In genomic region chr5:119836618-119837305, GRCm38 (mm10) we compare ENCODE assay signal across 14 mouse cellular contexts. TPM values are rescaled to one million over a fixed set of nuclear protein-coding genes. Genes with fewer than 3 reads are reported as not detected.
DNase-seq lines count a peak whose midpoint lies in the region; ATAC-seq lines count a peak whose summit lies in the region.
"Had no signal": no experiment of that assay in that cellular context is flagged by ENCODE, and none has a peak within 500 bp of the region (broad histone marks: within the 10 kb centered on the region; RNA-seq: fewer than 3 reads in every experiment).

No protein-coding gene starts in this region.

- H3K27ac ChIP-seq in forebrain, embryonic 10.5 days: no peak overlapping the region
- H3K27ac ChIP-seq in forebrain, embryonic 12.5 days: no peak overlapping the region
- H3K27ac ChIP-seq in neural tube, embryonic 15.5 days (replicated peaks): no peak overlapping the region
- H3K27ac ChIP-seq in heart, embryonic 13.5 days (replicated peaks): peak overlapping the region; percentile 98
- H3K27ac ChIP-seq in neural tube, embryonic 11.5 days (ENCODE audit: low read depth, low read length): no peak overlapping the region
- H3K27ac ChIP-seq in forebrain, embryonic 14.5 days (ENCODE audit: low read depth, low read length): no peak overlapping the region
- H3K27ac ChIP-seq: forebrain, embryonic 15.5 days; midbrain, embryonic 12.5 days had no signal

- peaks cover 100% of the 10 kb centered on the region for H3K27me3 ChIP-seq in forebrain, embryonic 10.5 days (ENCODE audit: poor library complexity, severe bottlenecking)
- H3K27me3 ChIP-seq in forebrain, embryonic 12.5 days: peaks cover 99% of the 10 kb centered on the region
- H3K27me3 ChIP-seq in neural tube, embryonic 15.5 days (replicated peaks): peaks cover 95% of the 10 kb centered on the region
- peaks cover 56% of the 10 kb centered on the region for H3K27me3 ChIP-seq in heart, embryonic 13.5 days (replicated peaks)
- H3K27me3 ChIP-seq in neural tube, embryonic 11.5 days (ENCODE audit: control insufficient read depth, insufficient read depth, low read length): peaks cover 99% of the 10 kb centered on the region
- H3K27me3 ChIP-seq in forebrain, embryonic 14.5 days (replicated peaks; ENCODE audit: control insufficient read depth, insufficient read depth, low read length): peaks cover 99% of the 10 kb centered on the region

- H3K9ac ChIP-seq in forebrain, embryonic 12.5 days: no peak overlapping the region
- no peak overlapping the region for H3K9ac ChIP-seq in neural tube, embryonic 15.5 days (replicated peaks)
- H3K9ac ChIP-seq in heart, embryonic 13.5 days: peak overlapping the region; percentile 97
- no peak overlapping the region for H3K9ac ChIP-seq in neural tube, embryonic 11.5 days (ENCODE audit: low read length)
- H3K9ac ChIP-seq in forebrain, embryonic 14.5 days (ENCODE audit: low read length): no peak overlapping the region
- H3K9ac ChIP-seq: forebrain, embryonic 15.5 days; midbrain, embryonic 12.5 days had no signal

- H3K4me2 ChIP-seq in forebrain, embryonic 12.5 days: no peak overlapping the region
- no peak overlapping the region for H3K4me2 ChIP-seq in neural tube, embryonic 15.5 days
- H3K4me2 ChIP-seq in heart, embryonic 13.5 days: peak overlapping the region; percentile 81
- H3K4me2 ChIP-seq in neural tube, embryonic 11.5 days (ENCODE audit: low read depth): no peak overlapping the region
- H3K4me2 ChIP-seq in forebrain, embryonic 14.5 days (ENCODE audit: low read length): no peak overlapping the region
- H3K4me2 ChIP-seq: forebrain, embryonic 15.5 days; midbrain, embryonic 12.5 days had no signal

- H3K4me1 ChIP-seq in forebrain, embryonic 10.5 days: peaks cover 10% of the 10 kb centered on the region
- peaks cover 4% of the 10 kb centered on the region; the same call in 1 of the 2 replicates for H3K4me1 ChIP-seq in forebrain, embryonic 12.5 days
- 0 out of 2 replicates have a peak, but pooled peaks cover 2% of the 10 kb centered on the region for H3K4me1 ChIP-seq in neural tube, embryonic 15.5 days
- peaks cover 49% of the 10 kb centered on the region for H3K4me1 ChIP-seq in heart, embryonic 13.5 days
- no peaks in the 10 kb centered on the region for H3K4me1 ChIP-seq in neural tube, embryonic 11.5 days (ENCODE audit: control insufficient read depth, insufficient read depth, low read length)
- H3K4me1 ChIP-seq in forebrain, embryonic 14.5 days (ENCODE audit: control insufficient read depth, insufficient read depth, low read length): no peaks in the 10 kb centered on the region

- ATAC-seq in forebrain, embryonic 12.5 days (ENCODE audit: low FRiP score): no peak
- no peak for ATAC-seq in neural tube, embryonic 15.5 days (ENCODE audit: low FRiP score)
- no peak for ATAC-seq in heart, embryonic 13.5 days (ENCODE audit: extremely low read depth, insufficient number of reproducible peaks, low FRiP score, low TSS enrichment)
- ATAC-seq in neural tube, embryonic 11.5 days (ENCODE audit: insufficient read depth, low FRiP score, low TSS enrichment): no peak
- ATAC-seq in forebrain, embryonic 14.5 days: no peak
- ATAC-seq: forebrain, embryonic 15.5 days; hindbrain, embryonic 16.5 days had no signal

- no peaks in the 10 kb centered on the region for H3K9me3 ChIP-seq in forebrain, embryonic 10.5 days
- H3K9me3 ChIP-seq in forebrain, embryonic 12.5 days: no peaks in the 10 kb centered on the region
- H3K9me3 ChIP-seq in neural tube, embryonic 15.5 days (replicated peaks): no peaks in the 10 kb centered on the region
- H3K9me3 ChIP-seq in heart, embryonic 13.5 days: no peaks in the 10 kb centered on the region
- no peaks in the 10 kb centered on the region for H3K9me3 ChIP-seq in neural tube, embryonic 11.5 days (ENCODE audit: control insufficient read depth, low read length)
- H3K9me3 ChIP-seq in forebrain, embryonic 14.5 days (replicated peaks; ENCODE audit: control insufficient read depth, low read length): no peaks in the 10 kb centered on the region
- H3K9me3 ChIP-seq: forebrain, embryonic 15.5 days; midbrain, embryonic 12.5 days had no signal

- under 1% methylated on average over 28 of the region's 28 CpGs for WGBS in forebrain, embryonic 10.5 days
- WGBS in forebrain, embryonic 12.5 days: under 1% methylated on average over 28 of the region's 28 CpGs
- under 1% methylated on average over 28 of the region's 28 CpGs for WGBS in neural tube, embryonic 15.5 days
- WGBS in heart, embryonic 13.5 days: 1% methylated on average over 28 of the region's 28 CpGs
- WGBS in neural tube, embryonic 11.5 days: under 1% methylated on average over 28 of the region's 28 CpGs
- under 1% methylated on average over 28 of the region's 28 CpGs for WGBS in forebrain, embryonic 14.5 days

- DNase-seq in forebrain, embryonic 10.5 days (ENCODE audit: extremely low spot score, low spot score): peak; percentile 44
- DNase-seq in neural tube, embryonic 10.5 days (ENCODE audit: extremely low spot score, low spot score): peak; percentile 72
- DNase-seq in neural tube, embryonic 11.5 days (ENCODE audit: low spot score): peak; percentile 38
- no peak for DNase-seq in forebrain, embryonic 14.5 days (ENCODE audit: low spot score)
- DNase-seq in T-cell, adult 2 months (ENCODE audit: low spot score): no peak
- DNase-seq: adrenal gland, postnatal 10 days; cerebellum, adult 11-12 months; kidney, postnatal 36 days had no signal

- H3K4me3 ChIP-seq in forebrain, embryonic 10.5 days: no peak overlapping the region
- no peak overlapping the region for H3K4me3 ChIP-seq in forebrain, embryonic 12.5 days (replicated peaks)
- no peak overlapping the region for H3K4me3 ChIP-seq in neural tube, embryonic 15.5 days (replicated peaks)
- H3K4me3 ChIP-seq in heart, embryonic 13.5 days: peak overlapping the region; percentile 79
- no peak overlapping the region for H3K4me3 ChIP-seq in neural tube, embryonic 11.5 days (ENCODE audit: low read depth, low read length)
- no peak overlapping the region for H3K4me3 ChIP-seq in forebrain, embryonic 14.5 days (ENCODE audit: low read depth, low read length)
- H3K4me3 ChIP-seq: forebrain, embryonic 15.5 days; midbrain, embryonic 12.5 days had no signal

- H3K36me3 ChIP-seq in forebrain, embryonic 10.5 days (replicated peaks): no peaks in the 10 kb centered on the region
- H3K36me3 ChIP-seq in forebrain, embryonic 12.5 days (replicated peaks): no peaks in the 10 kb centered on the region
- H3K36me3 ChIP-seq in neural tube, embryonic 15.5 days: no peaks in the 10 kb centered on the region
- H3K36me3 ChIP-seq in heart, embryonic 13.5 days: peaks cover 9% of the 10 kb centered on the region
- no peaks in the 10 kb centered on the region for H3K36me3 ChIP-seq in neural tube, embryonic 11.5 days (ENCODE audit: control insufficient read depth, insufficient read depth, low read length)
- H3K36me3 ChIP-seq in forebrain, embryonic 14.5 days (ENCODE audit: control insufficient read depth, insufficient read depth, low read length): no peaks in the 10 kb centered on the region
- H3K36me3 ChIP-seq: forebrain, embryonic 15.5 days; midbrain, embryonic 12.5 days had no signal

RNA-seq across cellular contexts. Expression of gene Tbx5, which starts 4.3 kb away (rescaled TPM):
- 0.04 and 0.41 TPM in 2 replicates for polyA plus RNA-seq in forebrain, embryonic 10.5 days (2016; fragmentation: Nextera tagmentation; extraction: Ambion mirVana)
- polyA plus RNA-seq in forebrain, embryonic 12.5 days (2016; fragmentation: Nextera tagmentation; extraction: Ambion mirVana): 0.08 and 0.11 TPM in 2 replicates
- polyA plus RNA-seq in neural tube, embryonic 15.5 days (2015; fragmentation: Nextera tagmentation; extraction: Ambion mirVana): 0.10 and 0.19 TPM in 2 replicates
- 31.3 and 38.4 TPM in 2 replicates for polyA plus RNA-seq in heart, embryonic 13.5 days (2015; fragmentation: Nextera tagmentation; extraction: Ambion mirVana)
- 0.15 and 0.45 TPM in 2 replicates for polyA plus RNA-seq in neural tube, embryonic 11.5 days (2014; fragmentation: Nextera tagmentation; extraction: Ambion mirVana)
- polyA plus RNA-seq in forebrain, embryonic 14.5 days (2014; fragmentation: Nextera tagmentation; extraction: Ambion mirVana): 0.04 TPM in 1 of 2 replicates, not detected in the other
- polyA plus RNA-seq: forebrain, embryonic 15.5 days had no signal

Comparison
In these comparisons a context has a peak if more than half of its experiments do, and no peak if none do; other contexts are left out.
1. DNase-seq: peak in forebrain, embryonic 10.5 days (single experiment), neural tube, embryonic 10.5 days (single experiment) and neural tube, embryonic 11.5 days (single experiment); none in forebrain, embryonic 14.5 days (single experiment) and T-cell, adult 2 months (single experiment).
2. RNA of gene Tbx5, which starts 4.3 kb away (polyA plus RNA-seq): 31.3 to 38.4 TPM in heart, embryonic 13.5 days; 0.15 to 0.45 TPM in neural tube, embryonic 11.5 days, 0.08 to 0.11 TPM in forebrain, embryonic 12.5 days, 0.10 to 0.19 TPM in neural tube, embryonic 15.5 days, 0.04 TPM in forebrain, embryonic 14.5 days and 0.04 to 0.41 TPM in forebrain, embryonic 10.5 days; every median in the first group is over 10 times any median in the second.